Comparison of ENCODE assay signal across 8 mouse cellular contexts in genomic region chr3:90265034-90265931, GRCm38 (mm10). TPM values are rescaled to one million over a fixed set of nuclear protein-coding genes. Genes with fewer than 3 reads are reported as not detected.
DNase-seq lines count a peak whose midpoint lies in the region; ATAC-seq and TF ChIP-seq lines count a peak whose summit lies in the region.

Dennd4b (plus strand) TSS chr3:90265185.

- ATAC-seq in hindbrain, embryonic 11.5 days (ENCODE audit: low FRiP score), result peak; percentile 89
- peak; percentile 94 for ATAC-seq in lung, postnatal 0 days

- under 1% methylated on average over 50 of the region's 87 CpGs for WGBS in hindbrain, embryonic 11.5 days
- WGBS in lung, postnatal 0 days, result under 1% methylated on average over 50 of the region's 87 CpGs

- H3K27ac ChIP-seq in hindbrain, embryonic 11.5 days (ENCODE audit: low read depth, low read length), result peak within 1 kb of the TSS; percentile 93
- peak within 1 kb of the TSS; percentile 98 for H3K27ac ChIP-seq in lung, postnatal 0 days (ENCODE audit: low read length)

- no peaks in the 10 kb centered on the region for H3K9me3 ChIP-seq in hindbrain, embryonic 11.5 days (ENCODE audit: control insufficient read depth, low read length)
- no peaks in the 10 kb centered on the region for H3K9me3 ChIP-seq in lung, postnatal 0 days (ENCODE audit: low read length)

- H3K4me1 ChIP-seq in hindbrain, embryonic 11.5 days (replicated peaks; ENCODE audit: control insufficient read depth, insufficient read depth, low read length), result 0 out of 2 replicates have a peak, but pooled peaks cover 3% of the 10 kb centered on the region
- H3K4me1 ChIP-seq in lung, postnatal 0 days (ENCODE audit: insufficient read depth, low read depth, low read length), result 0 out of 2 replicates have a peak, but pooled peaks cover 7% of the 10 kb centered on the region

- peak; percentile 95 for TF ChIP-seq CTCF in lung, postnatal 0 days (IDR thresholded peaks at IDR 0.05)

- H3K9ac ChIP-seq in hindbrain, embryonic 11.5 days (ENCODE audit: low read depth, low read length), result peak within 1 kb of the TSS; percentile 94
- peak within 1 kb of the TSS; percentile 62 for H3K9ac ChIP-seq in lung, postnatal 0 days (replicated peaks; ENCODE audit: low read depth)

- H3K4me2 ChIP-seq in hindbrain, embryonic 11.5 days (replicated peaks; ENCODE audit: low read depth, low read length), result peak within 1 kb of the TSS; percentile 83
- peak within 1 kb of the TSS; percentile 77 for H3K4me2 ChIP-seq in lung, postnatal 0 days (replicated peaks; ENCODE audit: low read depth, low read length)

- DNase-seq in Muller cell, postnatal 12 days (ENCODE audit: inconsistent ontology term), result peak; percentile 89
- peak; percentile 97 to 98 for DNase-seq in cerebellum, postnatal 10 days
- DNase-seq in frontal cortex, postnatal 10 days (ENCODE audit: low spot score in 2 of 2), result peak; percentile 81 to 85
- DNase-seq in hindbrain, embryonic 11.5 days (ENCODE audit: low spot score), result peak; percentile 92
- peak; percentile 92 for DNase-seq in layer of hippocampus, postnatal 10 days (ENCODE audit: low spot score in 2 of 2)
- DNase-seq in lung, postnatal 0 days (ENCODE audit: low spot score), result peak; percentile 96
- peak; percentile 93 for DNase-seq in ovary, postnatal 10 days (ENCODE audit: low spot score)
- peak; percentile 86 for DNase-seq in thymus, postnatal 0 days (ENCODE audit: low spot score)

- 0 out of 2 replicates have a peak, but pooled peaks cover 2% of the 10 kb centered on the region for H3K36me3 ChIP-seq in hindbrain, embryonic 11.5 days (ENCODE audit: control insufficient read depth, insufficient read depth, low read length)
- peaks cover 20% of the 10 kb centered on the region; the same call in 1 of the 2 replicates for H3K36me3 ChIP-seq in lung, postnatal 0 days (ENCODE audit: insufficient read depth, low read length)

- H3K4me3 ChIP-seq in hindbrain, embryonic 11.5 days (ENCODE audit: low read depth, low read length), result peak within 1 kb of the TSS; percentile 91
- H3K4me3 ChIP-seq in lung, postnatal 0 days (ENCODE audit: low read depth, low read length), result peak within 1 kb of the TSS; percentile 76

- H3K27me3 ChIP-seq in hindbrain, embryonic 11.5 days (ENCODE audit: control insufficient read depth, insufficient read depth, low read length), result no peaks in the 10 kb centered on the region
- H3K27me3 ChIP-seq in lung, postnatal 0 days (replicated peaks; ENCODE audit: insufficient read depth, low read length), result no peaks in the 10 kb centered on the region

- no peak for TF ChIP-seq EP300 in lung, postnatal 0 days (IDR thresholded peaks at IDR 0.05)

RNA-seq across cellular contexts. Expression of gene Dennd4b, which starts in this region (rescaled TPM):
- 3.8 and 4.5 TPM in 2 replicates for polyA plus RNA-seq in hindbrain, embryonic 11.5 days (2014; fragmentation: Nextera tagmentation; extraction: Ambion mirVana)
- total RNA-seq in layer of hippocampus, postnatal 10 days (2021), result 10 to 100 TPM; 23.1 to 28.8 TPM
- polyA plus RNA-seq in lung, postnatal 0 days (2015; fragmentation: Nextera tagmentation; extraction: Ambion mirVana), result 2.3 and 2.7 TPM in 2 replicates
- polyA plus RNA-seq in thymus, postnatal 0 days (2015; fragmentation: Nextera tagmentation; extraction: Ambion mirVana), result 9.4 TPM in 2 replicates

Comparison
In these comparisons a context has a peak if more than half of its experiments do, and no peak if none do; other contexts are left out.
1. Peak in every context shown above with its lines: DNase-seq, ATAC-seq, H3K4me3 ChIP-seq and H3K27ac ChIP-seq.